Mouse (Mus musculus) hindbrain, postnatal 0 days (tissue): ENCODE results near the gene Lsm4. TPM values are rescaled to one million over a fixed set of nuclear protein-coding genes. Genes with fewer than 3 reads are reported as not detected.

Source experiments
- ATAC-seq: fragments of 200-750 bp; cut with Nextera tagmentation; 2 replicates; pipeline ENCODE4 v1.8.0; 2017; ENCODE audit warnings: mild to moderate bottlenecking, moderate TSS enrichment, moderate library complexity
- DNase-seq: peaks from one replicate; pipeline ENCODE4 v3.0.0-alpha.2; 2015; ENCODE audit warnings: low spot score
- H3K27ac ChIP-seq: fragments of 300-500 bp; sonication (generic); 2 replicates; pipeline ENCODE4 v1.5.1; 2014; ENCODE audit warnings: mild to moderate bottlenecking
- H3K27me3 ChIP-seq: fragments of 300-500 bp; sonication (generic); 2 replicates; pipeline ENCODE4 v1.6.1; 2014; ENCODE audit warnings: low read length, mixed read lengths; ENCODE audit not compliant: insufficient read depth
- H3K36me3 ChIP-seq: fragments of 300-500 bp; sonication (generic); 2 replicates; pipeline ENCODE4 v1.6.1; 2014; ENCODE audit warnings: low read length, mixed read lengths; ENCODE audit not compliant: insufficient read depth
- H3K4me1 ChIP-seq: fragments of 300-500 bp; sonication (generic); 2 replicates; pipeline ENCODE4 v1.6.1; 2014; ENCODE audit warnings: antibody characterized with exemption, low read length, mixed read lengths; ENCODE audit not compliant: insufficient read depth
- H3K4me2 ChIP-seq: fragments of 300-500 bp; sonication (generic); 2 replicates; pipeline ENCODE4 v1.6.1; 2014; ENCODE audit warnings: low read depth, mild to moderate bottlenecking, low read length, moderate library complexity, mixed read lengths
- H3K4me3 ChIP-seq: fragments of 300-500 bp; sonication (generic); 2 replicates; pipeline ENCODE4 v1.5.1; 2014; ENCODE audit warnings: low read length
- H3K9ac ChIP-seq: fragments of 300-500 bp; sonication (generic); replicated peaks from 2 replicates; pipeline ENCODE4 v1.6.1; 2014; ENCODE audit warnings: mild to moderate bottlenecking, low read length, moderate library complexity, mixed read lengths
- H3K9me3 ChIP-seq: fragments of 300-500 bp; sonication (generic); 2 replicates; pipeline ENCODE4 v1.6.1; 2016; ENCODE audit warnings: low read length, mixed read lengths
- CTCF ChIP-seq: IDR thresholded peaks from 2 replicates; pipeline ENCODE4 v1.5.1; 2016; ENCODE audit warnings: antibody characterized with exemption, control low read depth, low read depth
- WGBS: fragments of 180-500 bp; shearing (Covaris S2); extraction: QIAGEN DNeasy Blood & Tissue Kit; methylation state at CpG from one replicate; pipeline ENCODE4 v1.1.7; 2014; 5-methylcytosine and 5-hydroxymethylcytosine counted together
- polyA plus RNA-seq: library from polyadenylated mRNA; unstranded; fragments of >200 nt; fragmentation: Nextera tagmentation; extraction: Ambion mirVana; gene quantifications from 2 replicates; pipeline ENCODE4 v1.2.1, GENCODE M21; 2015
- total RNA-seq: library from RNA; depleted of rRNA; stranded (reverse); fragments of >200 nt; gene quantifications from 2 replicates; pipeline ENCODE4 v1.2.3, GENCODE M21; 2014

Lsm4 gene
- total and polyA plus RNA-seq, 2 experiments from 2014 or later = 188 to 301 TPM

GRCm38 (mm10) chr8:70660273-70660725, 12.7 kb upstream of the Lsm4 start, which contains the start of gene Pgpep1:
TSS of gene Pgpep1 (minus strand) at chr8:70660388.
- DNase-seq = peak; percentile 44
- H3K4me1 ChIP-seq = peaks cover 10% of the 10 kb centered on the region; the same call in 1 of the 2 replicates

GRCm38 (mm10) chr8:70663691-70664090, 9.4 kb upstream of the Lsm4 start:
- H3K9ac ChIP-seq = no peak overlapping the region
- no peak overlapping the region for H3K4me3 ChIP-seq
- peak overlapping the region; percentile 58; the same call in 1 of the 2 replicates for H3K27ac ChIP-seq
- ATAC-seq = peak; percentile 28; the same call in 1 of the 2 replicates
- no peaks in the 10 kb centered on the region for H3K27me3 ChIP-seq
- no peak for TF ChIP-seq CTCF
- peak; percentile 66 for DNase-seq
- peaks cover 4% of the 10 kb centered on the region; the same call in 1 of the 2 replicates for H3K4me1 ChIP-seq
- 10% methylated on average over 4 of the region's 4 CpGs for WGBS
- no peak overlapping the region for H3K4me2 ChIP-seq
- no peaks in the 10 kb centered on the region for H3K36me3 ChIP-seq
- H3K9me3 ChIP-seq = no peaks in the 10 kb centered on the region

More at GRCm38 (mm10) chr8:70660273-70660725, 12.7 kb upstream of the Lsm4 start, which contains the start of gene Pgpep1:
- ATAC-seq = peak; percentile 36
- Histone ChIP-seq H3K27ac (peak within 1 kb of the TSS; percentile 48; the same call in 1 of the 2 replicates), H3K36me3 (peaks cover 12% of the 10 kb centered on the region), H3K27me3 (no peaks in the 10 kb centered on the region), H3K9ac (peak within 1 kb of the TSS; percentile 67), H3K4me3 (peak within 1 kb of the TSS; percentile 71), H3K4me2 (peak within 1 kb of the TSS; percentile 81), H3K9me3 (no peaks in the 10 kb centered on the region)
- TF ChIP-seq CTCF = no peak
- 6% methylated on average over 14 of the region's 14 CpGs for WGBS

DNA sequence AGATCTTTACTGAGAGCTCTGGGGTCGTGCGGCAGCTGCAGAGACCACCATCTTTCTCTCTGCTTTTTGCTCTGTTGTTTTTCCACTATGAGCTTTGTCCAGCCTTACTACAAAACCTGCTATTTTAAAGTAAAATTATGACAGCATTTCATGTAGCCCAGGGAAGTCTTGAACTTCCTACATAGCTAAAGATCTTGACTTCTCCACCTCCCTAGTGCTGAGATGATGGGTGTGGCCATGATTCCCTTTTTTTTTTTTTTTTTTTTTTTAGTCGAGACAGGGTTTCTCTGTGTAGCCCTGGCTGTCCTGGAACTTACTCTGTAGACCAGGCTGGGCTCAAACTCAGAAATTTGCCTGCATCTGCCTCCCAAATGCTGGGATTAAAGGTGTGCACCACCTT, 8.4 kb upstream of the Lsm4 start:
- DNase-seq (no peak), ATAC-seq (no peak)
- Histone ChIP-seq H3K27me3 (no peaks in the 10 kb centered on the region), H3K9ac (no peak overlapping the region), H3K4me1 (no peaks in the 10 kb centered on the region; the same call in 1 of the 2 replicates), H3K27ac (no peak overlapping the region), H3K4me2 (no peak overlapping the region), H3K4me3 (no peak overlapping the region), H3K9me3 (no peaks in the 10 kb centered on the region), H3K36me3 (no peaks in the 10 kb centered on the region)
- 84% methylated on average over 3 of the region's 3 CpGs for WGBS
- no peak for TF ChIP-seq CTCF

GRCm38 (mm10) chr8:70665599-70665998, 7.4 kb upstream of the Lsm4 start:
- ATAC-seq (no peak), DNase-seq (no peak)
- no peaks in the 10 kb centered on the region for H3K27me3 ChIP-seq
- no peaks in the 10 kb centered on the region for H3K9me3 ChIP-seq
- 79% methylated on average over 2 of the region's 2 CpGs for WGBS
- no peak overlapping the region for H3K4me3 ChIP-seq
- no peaks in the 10 kb centered on the region; the same call in 1 of the 2 replicates for H3K4me1 ChIP-seq
- no peak overlapping the region for H3K9ac ChIP-seq
- H3K36me3 ChIP-seq = no peaks in the 10 kb centered on the region
- H3K27ac ChIP-seq = no peak overlapping the region
- no peak for TF ChIP-seq CTCF
- no peak overlapping the region for H3K4me2 ChIP-seq

- TF ChIP-seq CTCF = no peak
- DNase-seq = peak; percentile 62
- H3K27me3 ChIP-seq = no peaks in the 10 kb centered on the region
- no peak overlapping the region for H3K4me2 ChIP-seq
- H3K27ac ChIP-seq = no peak overlapping the region
- WGBS = 47% methylated on average over 5 of the region's 5 CpGs
- no peak overlapping the region for H3K9ac ChIP-seq
- H3K9me3 ChIP-seq = no peaks in the 10 kb centered on the region
- ATAC-seq = peak; percentile 63
- no peaks in the 10 kb centered on the region for H3K4me1 ChIP-seq
- H3K36me3 ChIP-seq = no peaks in the 10 kb centered on the region
- H3K4me3 ChIP-seq = no peak overlapping the region
These were observed 6.0 kb upstream of the Lsm4 start for GRCm38 (mm10) chr8:70667071-70667470.

GRCm38 (mm10) chr8:70671615-70672324, 1.3 kb upstream of the Lsm4 start:
- WGBS = 64% methylated on average over 10 of the region's 10 CpGs
- ATAC-seq = no peak

More at GRCm38 (mm10) chr8:70671615-70672324, 1.3 kb upstream of the Lsm4 start:
- H3K27me3 ChIP-seq = no peaks in the 10 kb centered on the region
- H3K9ac ChIP-seq = no peak overlapping the region
- no peak for TF ChIP-seq CTCF
- no peaks in the 10 kb centered on the region for H3K9me3 ChIP-seq
- peak overlapping the region; percentile 91 for H3K27ac ChIP-seq
- no peaks in the 10 kb centered on the region for H3K36me3 ChIP-seq
- no peak overlapping the region for H3K4me2 ChIP-seq
- peaks cover 7% of the 10 kb centered on the region for H3K4me1 ChIP-seq
- H3K4me3 ChIP-seq = no peak overlapping the region
- DNase-seq = no peak
